Mouse (Mus musculus): ENCODE measurements at regions not wholly inside any gene's neighbourhood (a gene's known extent, or its start where the extent isn't known, plus 50 kb on each side); places are given as distances from the start of the nearest gene placed in this dataset.

- no peaks in the 10 kb centered on the region for H3K79me2 ChIP-seq (ENCODE audit: control insufficient read depth, insufficient read depth, low read length)
- DNase-seq (ENCODE audit: extremely low read depth, low read depth, low spot score), result no peak
- no peak overlapping the region for H3K27ac ChIP-seq (replicated peaks; ENCODE audit: insufficient read depth, low read depth, low read length)
- H3K9ac ChIP-seq (ENCODE audit: low read depth, low read length), result no peak overlapping the region
- no peaks in the 10 kb centered on the region for H3K4me1 ChIP-seq (ENCODE audit: control insufficient read depth, insufficient read depth, low read length)
- no peaks in the 10 kb centered on the region for H3K27me3 ChIP-seq (ENCODE audit: control insufficient read depth, insufficient read depth, low read length)
- WGBS, result 76% methylated on average over 4 of the region's 4 CpGs
- H3K36me3 ChIP-seq (ENCODE audit: control insufficient read depth, insufficient read depth, low read length), result no peaks in the 10 kb centered on the region
- TF ChIP-seq POLR2A (IDR thresholded peaks at IDR 0.05; ENCODE audit: extremely low read depth, insufficient read depth, low read length), result no peak
- TF ChIP-seq CTCF (IDR thresholded peaks at IDR 0.05; ENCODE audit: low read depth, low read length), result no peak
- no peak overlapping the region for H3K4me3 ChIP-seq (ENCODE audit: insufficient read depth, low read depth, low read length)
These were observed 164.2 kb downstream of the Bcl11a start for GRCm38 (mm10) chr11:24242096-24242495.

GRCm38 (mm10) chr11:24242888-24243287 lies 165.0 kb downstream of the Bcl11a start:
- Histone ChIP-seq H3K79me2 (ENCODE audit: control insufficient read depth, insufficient read depth, low read length) (no peaks in the 10 kb centered on the region), H3K27ac (replicated peaks; ENCODE audit: insufficient read depth, low read depth, low read length) (no peak overlapping the region), H3K36me3 (ENCODE audit: control insufficient read depth, insufficient read depth, low read length) (no peaks in the 10 kb centered on the region), H3K9ac (ENCODE audit: low read depth, low read length) (no peak overlapping the region), H3K27me3 (ENCODE audit: control insufficient read depth, insufficient read depth, low read length) (no peaks in the 10 kb centered on the region), H3K4me3 (ENCODE audit: insufficient read depth, low read depth, low read length) (no peak overlapping the region), H3K4me1 (ENCODE audit: control insufficient read depth, insufficient read depth, low read length) (no peaks in the 10 kb centered on the region)
- DNase-seq (ENCODE audit: extremely low read depth, low read depth, low spot score), result no peak
- TF ChIP-seq CTCF (IDR thresholded peaks at IDR 0.05; ENCODE audit: low read depth, low read length), result no peak
- no peak for TF ChIP-seq POLR2A (IDR thresholded peaks at IDR 0.05; ENCODE audit: extremely low read depth, insufficient read depth, low read length)
- WGBS, result 41% methylated on average over 2 of the region's 2 CpGs

- 84% methylated on average over 4 of the region's 4 CpGs for WGBS
These were observed 167.5 kb downstream of the Bcl11a start for GRCm38 (mm10) chr11:24245390-24245789.

GRCm38 (mm10) chr11:24246314-24246713 lies 168.5 kb downstream of the Bcl11a start:
- H3K79me2 ChIP-seq (ENCODE audit: control insufficient read depth, insufficient read depth, low read length), result no peaks in the 10 kb centered on the region
- H3K27me3 ChIP-seq (ENCODE audit: control insufficient read depth, insufficient read depth, low read length), result no peaks in the 10 kb centered on the region
- H3K36me3 ChIP-seq (ENCODE audit: control insufficient read depth, insufficient read depth, low read length), result no peaks in the 10 kb centered on the region
- H3K27ac ChIP-seq (replicated peaks; ENCODE audit: insufficient read depth, low read depth, low read length), result no peak overlapping the region
- 84% methylated on average over 3 of the region's 3 CpGs for WGBS
- no peaks in the 10 kb centered on the region for H3K4me1 ChIP-seq (ENCODE audit: control insufficient read depth, insufficient read depth, low read length)
- no peak overlapping the region for H3K9ac ChIP-seq (ENCODE audit: low read depth, low read length)
- DNase-seq (ENCODE audit: extremely low read depth, low read depth, low spot score), result no peak
- TF ChIP-seq POLR2A (IDR thresholded peaks at IDR 0.05; ENCODE audit: extremely low read depth, insufficient read depth, low read length) (no peak), CTCF (IDR thresholded peaks at IDR 0.05; ENCODE audit: low read depth, low read length) (no peak)
- no peak overlapping the region for H3K4me3 ChIP-seq (ENCODE audit: insufficient read depth, low read depth, low read length)

More at GRCm38 (mm10) chr11:24245390-24245789, 167.5 kb downstream of the Bcl11a start:
- Histone ChIP-seq H3K4me3 (ENCODE audit: insufficient read depth, low read depth, low read length) (no peak overlapping the region), H3K27me3 (ENCODE audit: control insufficient read depth, insufficient read depth, low read length) (no peaks in the 10 kb centered on the region), H3K27ac (replicated peaks; ENCODE audit: insufficient read depth, low read depth, low read length) (no peak overlapping the region), H3K4me1 (ENCODE audit: control insufficient read depth, insufficient read depth, low read length) (no peaks in the 10 kb centered on the region), H3K79me2 (ENCODE audit: control insufficient read depth, insufficient read depth, low read length) (no peaks in the 10 kb centered on the region), H3K36me3 (ENCODE audit: control insufficient read depth, insufficient read depth, low read length) (no peaks in the 10 kb centered on the region), H3K9ac (ENCODE audit: low read depth, low read length) (no peak overlapping the region)
- DNase-seq (ENCODE audit: extremely low read depth, low read depth, low spot score), result no peak
- TF ChIP-seq POLR2A (IDR thresholded peaks at IDR 0.05; ENCODE audit: extremely low read depth, insufficient read depth, low read length) (no peak), CTCF (IDR thresholded peaks at IDR 0.05; ENCODE audit: low read depth, low read length) (no peak)

- Histone ChIP-seq H3K36me3 (ENCODE audit: control insufficient read depth, insufficient read depth, low read length) (no peaks in the 10 kb centered on the region), H3K4me3 (ENCODE audit: insufficient read depth, low read depth, low read length) (no peak overlapping the region), H3K4me1 (ENCODE audit: control insufficient read depth, insufficient read depth, low read length) (no peaks in the 10 kb centered on the region; the same call in 1 of the 2 replicates), H3K27me3 (ENCODE audit: control insufficient read depth, insufficient read depth, low read length) (no peaks in the 10 kb centered on the region), H3K79me2 (ENCODE audit: control insufficient read depth, insufficient read depth, low read length) (no peaks in the 10 kb centered on the region), H3K9ac (ENCODE audit: low read depth, low read length) (no peak overlapping the region), H3K27ac (replicated peaks; ENCODE audit: insufficient read depth, low read depth, low read length) (no peak overlapping the region)
- no peak for DNase-seq (ENCODE audit: extremely low read depth, low read depth, low spot score)
- no peak for TF ChIP-seq POLR2A (IDR thresholded peaks at IDR 0.05; ENCODE audit: extremely low read depth, insufficient read depth, low read length)
- TF ChIP-seq CTCF (IDR thresholded peaks at IDR 0.05; ENCODE audit: low read depth, low read length), result no peak
- 88% methylated on average over 4 of the region's 4 CpGs for WGBS
These were observed 169.4 kb downstream of the Bcl11a start for GRCm38 (mm10) chr11:24247285-24247684.

GRCm38 (mm10) chr11:24251516-24251915 lies 173.7 kb downstream of the Bcl11a start:
- no peaks in the 10 kb centered on the region for H3K27me3 ChIP-seq (ENCODE audit: control insufficient read depth, insufficient read depth, low read length)
- 53% methylated on average over 5 of the region's 5 CpGs for WGBS
- DNase-seq (ENCODE audit: extremely low read depth, low read depth, low spot score), result peak; percentile 13
- no peak overlapping the region for H3K9ac ChIP-seq (ENCODE audit: low read depth, low read length)
- no peak for TF ChIP-seq POLR2A (IDR thresholded peaks at IDR 0.05; ENCODE audit: extremely low read depth, insufficient read depth, low read length)
- no peak for TF ChIP-seq CTCF (IDR thresholded peaks at IDR 0.05; ENCODE audit: low read depth, low read length)
- no peaks in the 10 kb centered on the region for H3K36me3 ChIP-seq (ENCODE audit: control insufficient read depth, insufficient read depth, low read length)
- H3K4me1 ChIP-seq (ENCODE audit: control insufficient read depth, insufficient read depth, low read length), result no peaks in the 10 kb centered on the region; the same call in 1 of the 2 replicates
- no peak overlapping the region for H3K27ac ChIP-seq (replicated peaks; ENCODE audit: insufficient read depth, low read depth, low read length)
- H3K4me3 ChIP-seq (ENCODE audit: insufficient read depth, low read depth, low read length), result no peak overlapping the region
- no peaks in the 10 kb centered on the region for H3K79me2 ChIP-seq (ENCODE audit: control insufficient read depth, insufficient read depth, low read length)
